Comparison of ENCODE assay signal across 8 mouse cellular contexts in the genomic region with DNA sequence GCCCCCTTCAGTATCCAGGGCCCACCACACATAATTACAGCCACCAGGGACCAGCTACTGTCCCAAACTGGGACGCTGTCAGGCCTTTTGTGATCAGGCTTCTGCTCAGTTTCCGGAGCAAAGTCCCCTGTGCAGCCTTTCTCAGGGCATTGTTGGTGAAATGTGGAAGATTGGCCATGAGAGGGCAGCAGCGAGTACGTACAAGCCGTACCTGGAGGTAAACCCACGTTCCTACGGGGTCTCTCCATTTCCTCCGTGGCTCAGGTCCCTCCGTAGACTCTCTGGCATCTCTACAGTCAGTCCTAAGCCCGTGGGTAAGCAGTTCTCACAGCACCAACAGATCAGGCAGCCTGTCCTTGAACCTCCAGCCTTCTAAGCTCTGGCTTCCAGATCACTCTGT. TPM values are rescaled to one million over a fixed set of nuclear protein-coding genes. Genes with fewer than 3 reads are reported as not detected.
DNase-seq lines count a peak whose midpoint lies in the region; ATAC-seq and TF ChIP-seq lines count a peak whose summit lies in the region.

No protein-coding gene starts in this region.

- H3K9me3 ChIP-seq in forebrain, embryonic 14.5 days (replicated peaks; ENCODE audit: control insufficient read depth, low read length): no peaks in the 10 kb centered on the region
- H3K9me3 ChIP-seq in hindbrain, postnatal 0 days (ENCODE audit: low read length): no peaks in the 10 kb centered on the region
- no peaks in the 10 kb centered on the region for H3K9me3 ChIP-seq in limb, embryonic 11.5 days (ENCODE audit: control insufficient read depth, low read length)
- H3K9me3 ChIP-seq in midbrain, embryonic 14.5 days (ENCODE audit: control insufficient read depth, low read length): no peaks in the 10 kb centered on the region
- no peaks in the 10 kb centered on the region for H3K9me3 ChIP-seq in stomach, postnatal 0 days (ENCODE audit: control insufficient read depth, low read length)

- no peak for TF ChIP-seq EP300 in stomach, postnatal 0 days (optimal IDR thresholded peaks at IDR 0.05)

- H3K4me1 ChIP-seq in forebrain, embryonic 14.5 days (ENCODE audit: control insufficient read depth, insufficient read depth, low read length): peaks cover 32% of the 10 kb centered on the region
- peaks cover 21% of the 10 kb centered on the region for H3K4me1 ChIP-seq in hindbrain, postnatal 0 days (ENCODE audit: insufficient read depth, low read length)
- peaks cover 7% of the 10 kb centered on the region; the same call in 1 of the 2 replicates for H3K4me1 ChIP-seq in limb, embryonic 11.5 days (ENCODE audit: control insufficient read depth, insufficient read depth, low read length)
- H3K4me1 ChIP-seq in midbrain, embryonic 14.5 days (ENCODE audit: control insufficient read depth, insufficient read depth, low read length): peaks cover 44% of the 10 kb centered on the region
- no peaks in the 10 kb centered on the region for H3K4me1 ChIP-seq in stomach, postnatal 0 days (replicated peaks; ENCODE audit: control insufficient read depth, insufficient read depth)

- under 1% methylated on average over 10 of the region's 10 CpGs for WGBS in forebrain, embryonic 14.5 days
- 4% methylated on average over 10 of the region's 10 CpGs for WGBS in hindbrain, postnatal 0 days
- 7% methylated on average over 10 of the region's 10 CpGs for WGBS in limb, embryonic 11.5 days
- WGBS in midbrain, embryonic 14.5 days: 1% methylated on average over 10 of the region's 10 CpGs
- WGBS in stomach, postnatal 0 days: 8% methylated on average over 10 of the region's 10 CpGs

- peak overlapping the region; percentile 81 for H3K27ac ChIP-seq in forebrain, embryonic 14.5 days (ENCODE audit: low read depth, low read length)
- H3K27ac ChIP-seq in hindbrain, postnatal 0 days: peak overlapping the region; percentile 68
- H3K27ac ChIP-seq in limb, embryonic 11.5 days (replicated peaks; ENCODE audit: low read depth, low read length): no peak overlapping the region
- peak overlapping the region; percentile 82 for H3K27ac ChIP-seq in midbrain, embryonic 14.5 days (replicated peaks; ENCODE audit: low read depth, low read length)
- no peak overlapping the region for H3K27ac ChIP-seq in stomach, postnatal 0 days (replicated peaks)

- ATAC-seq in forebrain, embryonic 14.5 days: peak; percentile 45
- ATAC-seq in hindbrain, postnatal 0 days: peak; percentile 25; the same call in 1 of the 2 replicates
- no peak for ATAC-seq in limb, embryonic 11.5 days (ENCODE audit: insufficient number of reproducible peaks, low FRiP score, low TSS enrichment, low read depth)
- ATAC-seq in midbrain, embryonic 14.5 days (ENCODE audit: low FRiP score, low TSS enrichment): peak; percentile 29; the same call in 1 of the 2 replicates
- ATAC-seq in stomach, postnatal 0 days (ENCODE audit: low FRiP score, low TSS enrichment): 0 out of 2 replicates have a peak, but pooled peaks have one; percentile 17

- peaks cover 15% of the 10 kb centered on the region for H3K36me3 ChIP-seq in forebrain, embryonic 14.5 days (ENCODE audit: control insufficient read depth, insufficient read depth, low read length)
- H3K36me3 ChIP-seq in hindbrain, postnatal 0 days (ENCODE audit: insufficient read depth, low read length): peaks cover 2% of the 10 kb centered on the region; the same call in 1 of the 2 replicates
- H3K36me3 ChIP-seq in limb, embryonic 11.5 days (ENCODE audit: control insufficient read depth, insufficient read depth, low read length): no peaks in the 10 kb centered on the region
- H3K36me3 ChIP-seq in midbrain, embryonic 14.5 days (ENCODE audit: control insufficient read depth, insufficient read depth, low read length): peaks cover 18% of the 10 kb centered on the region
- no peaks in the 10 kb centered on the region for H3K36me3 ChIP-seq in stomach, postnatal 0 days (ENCODE audit: control insufficient read depth, insufficient read depth, low read length)

- TF ChIP-seq CTCF in hindbrain, postnatal 0 days (IDR thresholded peaks at IDR 0.05; ENCODE audit: low read depth): peak; percentile 87
- TF ChIP-seq CTCF in stomach, postnatal 0 days (IDR thresholded peaks at IDR 0.05; ENCODE audit: low read depth): peak; percentile 78

- peak; percentile 93 for DNase-seq in heart, adult 11 months
- no peak for DNase-seq in heart, adult 8-10 months (ENCODE audit: low spot score)
- DNase-seq in adrenal gland, postnatal 36 days: peak; percentile 42 to 62
- DNase-seq in forebrain, embryonic 14.5 days (ENCODE audit: low spot score): peak; percentile 92
- peak; percentile 92 for DNase-seq in hindbrain, postnatal 0 days (ENCODE audit: low spot score)
- DNase-seq in limb, embryonic 11.5 days (ENCODE audit: low spot score): peak; percentile 85
- peak; percentile 94 for DNase-seq in midbrain, embryonic 14.5 days
- peak; percentile 73 for DNase-seq in stomach, postnatal 0 days (ENCODE audit: low spot score)

- peak overlapping the region; percentile 40; the same call in 1 of the 2 replicates for H3K9ac ChIP-seq in forebrain, embryonic 14.5 days (ENCODE audit: low read length)
- no peak overlapping the region; the same call in 1 of the 2 replicates for H3K9ac ChIP-seq in hindbrain, postnatal 0 days (replicated peaks; ENCODE audit: low read length)
- H3K9ac ChIP-seq in limb, embryonic 11.5 days (ENCODE audit: low read length): no peak overlapping the region
- peak overlapping the region; percentile 13; the same call in 1 of the 2 replicates for H3K9ac ChIP-seq in midbrain, embryonic 14.5 days (replicated peaks; ENCODE audit: low read length)
- no peak overlapping the region for H3K9ac ChIP-seq in stomach, postnatal 0 days (ENCODE audit: low read length)

- H3K27me3 ChIP-seq in forebrain, embryonic 14.5 days (replicated peaks; ENCODE audit: control insufficient read depth, insufficient read depth, low read length): no peaks in the 10 kb centered on the region
- no peaks in the 10 kb centered on the region for H3K27me3 ChIP-seq in hindbrain, postnatal 0 days (ENCODE audit: insufficient read depth, low read length)
- H3K27me3 ChIP-seq in limb, embryonic 11.5 days (ENCODE audit: control insufficient read depth, insufficient read depth, low read length): no peaks in the 10 kb centered on the region
- no peaks in the 10 kb centered on the region for H3K27me3 ChIP-seq in midbrain, embryonic 14.5 days (ENCODE audit: control insufficient read depth, insufficient read depth, low read length)
- H3K27me3 ChIP-seq in stomach, postnatal 0 days (ENCODE audit: control insufficient read depth, insufficient read depth, low read length): no peaks in the 10 kb centered on the region

- H3K4me2 ChIP-seq in forebrain, embryonic 14.5 days (ENCODE audit: low read length): peak overlapping the region; percentile 28; the same call in 1 of the 2 replicates
- H3K4me2 ChIP-seq in hindbrain, postnatal 0 days (ENCODE audit: low read depth, low read length): peak overlapping the region; percentile 24; the same call in 1 of the 2 replicates
- H3K4me2 ChIP-seq in limb, embryonic 11.5 days (ENCODE audit: low read depth, severe bottlenecking): no peak overlapping the region
- H3K4me2 ChIP-seq in midbrain, embryonic 14.5 days (ENCODE audit: low read length): no peak overlapping the region
- no peak overlapping the region for H3K4me2 ChIP-seq in stomach, postnatal 0 days (replicated peaks; ENCODE audit: low read depth)

- H3K4me3 ChIP-seq in forebrain, embryonic 14.5 days (ENCODE audit: low read depth, low read length): no peak overlapping the region
- H3K4me3 ChIP-seq in hindbrain, postnatal 0 days (ENCODE audit: low read length): no peak overlapping the region
- H3K4me3 ChIP-seq in limb, embryonic 11.5 days (ENCODE audit: low read depth, low read length): no peak overlapping the region
- H3K4me3 ChIP-seq in midbrain, embryonic 14.5 days (replicated peaks; ENCODE audit: low read depth, low read length): no peak overlapping the region
- no peak overlapping the region for H3K4me3 ChIP-seq in stomach, postnatal 0 days (ENCODE audit: low read depth, low read length)

RNA-seq across cellular contexts. Expression of gene Cryba4, which starts 37.9 kb away (rescaled TPM):
- 10 to 100 TPM in 1 of 4 experiments, 1 to 10 TPM in 3; 7.6 to 10.4 (median 8.5) TPM for total RNA-seq in heart, adult 8-10 months (2022)
- total RNA-seq in adrenal gland, postnatal 36 days (2021): 10 to 100 TPM; 55.5 to 60.8 TPM
- polyA plus RNA-seq in forebrain, embryonic 14.5 days (2014; fragmentation: Nextera tagmentation; extraction: Ambion mirVana): 1.4 and 2.2 TPM in 2 replicates
- 0.26 and 1.8 TPM in 2 replicates for total RNA-seq in hindbrain, postnatal 0 days (2014; rRNA removed)
- 1.6 and 2.4 TPM in 2 replicates for polyA plus RNA-seq in hindbrain, postnatal 0 days (2015; fragmentation: Nextera tagmentation; extraction: Ambion mirVana)
- 0.20 and 0.61 TPM in 2 replicates for polyA plus RNA-seq in limb, embryonic 11.5 days (2014; fragmentation: Nextera tagmentation; extraction: Ambion mirVana)
- 0.93 and 1.2 TPM in 2 replicates for polyA plus RNA-seq in midbrain, embryonic 14.5 days (2014; fragmentation: Nextera tagmentation; extraction: Ambion mirVana)
- 1.9 and 2.2 TPM in 2 replicates for polyA plus RNA-seq in stomach, postnatal 0 days (2015; fragmentation: Nextera tagmentation; extraction: Ambion mirVana)

RNA-seq across cellular contexts. Expression of gene Crybb1, which starts 41.2 kb away (rescaled TPM):
- 1 to 10 TPM; 2.0 to 3.4 (median 2.7) TPM for total RNA-seq in heart, adult 8-10 months (2022)
- total RNA-seq in adrenal gland, postnatal 36 days (2021): 1 to 10 TPM; 3.4 to 3.9 TPM
- polyA plus RNA-seq in forebrain, embryonic 14.5 days (2014; fragmentation: Nextera tagmentation; extraction: Ambion mirVana): 2.5 and 4.6 TPM in 2 replicates
- 8.0 and 11.7 TPM in 2 replicates for total RNA-seq in hindbrain, postnatal 0 days (2014; rRNA removed)
- polyA plus RNA-seq in hindbrain, postnatal 0 days (2015; fragmentation: Nextera tagmentation; extraction: Ambion mirVana): 14.2 and 14.6 TPM in 2 replicates
- polyA plus RNA-seq in limb, embryonic 11.5 days (2014; fragmentation: Nextera tagmentation; extraction: Ambion mirVana): 0.20 TPM in 1 of 2 replicates, not detected in the other
- polyA plus RNA-seq in midbrain, embryonic 14.5 days (2014; fragmentation: Nextera tagmentation; extraction: Ambion mirVana): 1.9 and 3.8 TPM in 2 replicates
- 1.7 and 2.0 TPM in 2 replicates for polyA plus RNA-seq in stomach, postnatal 0 days (2015; fragmentation: Nextera tagmentation; extraction: Ambion mirVana)

Comparison
In these comparisons a context has a peak if more than half of its experiments do, and no peak if none do; other contexts are left out.
1. H3K27ac ChIP-seq: peak in forebrain, embryonic 14.5 days (single experiment), hindbrain, postnatal 0 days (single experiment) and midbrain, embryonic 14.5 days (single experiment); none in limb, embryonic 11.5 days (single experiment) and stomach, postnatal 0 days (single experiment).
2. H3K4me2 ChIP-seq: peak in forebrain, embryonic 14.5 days (single experiment) and hindbrain, postnatal 0 days (single experiment); none in limb, embryonic 11.5 days (single experiment), midbrain, embryonic 14.5 days (single experiment) and stomach, postnatal 0 days (single experiment).
3. H3K9ac ChIP-seq: peak in forebrain, embryonic 14.5 days (single experiment) and midbrain, embryonic 14.5 days (single experiment); none in hindbrain, postnatal 0 days (single experiment), limb, embryonic 11.5 days (single experiment) and stomach, postnatal 0 days (single experiment).